Mouse (Mus musculus): ENCODE measurements around the gene Mrpl22. TPM values are rescaled to one million over a fixed set of nuclear protein-coding genes. Genes with fewer than 3 reads are reported as not detected.
"Not testable (repeated sequence)": the region's sequence is repeated elsewhere in the genome, so short reads cannot be mapped to it uniquely, and the experiment has no call there.

Gene Mrpl22
- polyA plus RNA-seq, 1 experiment, result 23.5 TPM

GRCm38 (mm10) chr11:58201052-58201451 lies 29.6 kb downstream of the Mrpl22 start:
- Histone ChIP-seq H3K27ac (ENCODE audit: insufficient read depth, low read depth, low read length) (no peak overlapping the region), H3K4me3 (ENCODE audit: insufficient read depth, low read length) (no peak overlapping the region), H3K4me1 (ENCODE audit: control insufficient read depth, insufficient read depth, low read length) (peaks cover 3% of the 10 kb centered on the region; the same call in 1 of the 2 replicates)
- TF ChIP-seq POLR2A (IDR thresholded peaks at IDR 0.05; ENCODE audit: borderline replicate concordance, low read depth, low read length) (no peak), CTCF (IDR thresholded peaks at IDR 0.05; ENCODE audit: low read depth, low read length) (no peak)

GRCm38 (mm10) chr11:58210321-58210886 lies 38.9 kb downstream of the Mrpl22 start:
- no peak overlapping the region for H3K4me3 ChIP-seq (ENCODE audit: insufficient read depth, low read length)
- no peak overlapping the region for H3K27ac ChIP-seq (ENCODE audit: insufficient read depth, low read depth, low read length)
- TF ChIP-seq POLR2A (IDR thresholded peaks at IDR 0.05; ENCODE audit: borderline replicate concordance, low read depth, low read length), result no peak
- TF ChIP-seq CTCF (IDR thresholded peaks at IDR 0.05; ENCODE audit: low read depth, low read length), result no peak
- peaks cover 18% of the 10 kb centered on the region for H3K4me1 ChIP-seq (ENCODE audit: control insufficient read depth, insufficient read depth, low read length)

- TF ChIP-seq CTCF (IDR thresholded peaks at IDR 0.05; ENCODE audit: low read depth, low read length) (no peak), POLR2A (IDR thresholded peaks at IDR 0.05; ENCODE audit: borderline replicate concordance, low read depth, low read length) (no peak)
- Histone ChIP-seq H3K4me3 (ENCODE audit: insufficient read depth, low read length) (no peak overlapping the region), H3K4me1 (ENCODE audit: control insufficient read depth, insufficient read depth, low read length) (peaks cover 22% of the 10 kb centered on the region), H3K27ac (ENCODE audit: insufficient read depth, low read depth, low read length) (no peak overlapping the region)
Measured at GRCm38 (mm10) chr11:58211062-58211681, 39.7 kb downstream of the Mrpl22 start.

- TF ChIP-seq CTCF (IDR thresholded peaks at IDR 0.05; ENCODE audit: low read depth, low read length) (no peak), POLR2A (IDR thresholded peaks at IDR 0.05; ENCODE audit: borderline replicate concordance, low read depth, low read length) (no peak)
- Histone ChIP-seq H3K4me1 (ENCODE audit: control insufficient read depth, insufficient read depth, low read length) (peaks cover 23% of the 10 kb centered on the region), H3K27ac (ENCODE audit: insufficient read depth, low read depth, low read length) (no peak overlapping the region)
Measured at GRCm38 (mm10) chr11:58211682-58212067, 40.2 kb downstream of the Mrpl22 start.

GRCm38 (mm10) chr11:58213673-58214342 lies 42.3 kb downstream of the Mrpl22 start:
- H3K4me3 ChIP-seq (ENCODE audit: insufficient read depth, low read length), result no peak overlapping the region
- no peak overlapping the region for H3K27ac ChIP-seq (ENCODE audit: insufficient read depth, low read depth, low read length)
- TF ChIP-seq CTCF (IDR thresholded peaks at IDR 0.05; ENCODE audit: low read depth, low read length), result no peak
- TF ChIP-seq POLR2A (IDR thresholded peaks at IDR 0.05; ENCODE audit: borderline replicate concordance, low read depth, low read length), result no peak
- H3K4me1 ChIP-seq (ENCODE audit: control insufficient read depth, insufficient read depth, low read length), result peaks cover 29% of the 10 kb centered on the region

More at GRCm38 (mm10) chr11:58211682-58212067, 40.2 kb downstream of the Mrpl22 start:
- no peak overlapping the region for H3K4me3 ChIP-seq (ENCODE audit: insufficient read depth, low read length)

- TF ChIP-seq POLR2A (IDR thresholded peaks at IDR 0.05; ENCODE audit: borderline replicate concordance, low read depth, low read length), result no peak
- TF ChIP-seq CTCF (IDR thresholded peaks at IDR 0.05; ENCODE audit: low read depth, low read length), result no peak
- peaks cover 29% of the 10 kb centered on the region for H3K4me1 ChIP-seq (ENCODE audit: control insufficient read depth, insufficient read depth, low read length)
- peak overlapping the region; percentile 57 for H3K4me3 ChIP-seq (ENCODE audit: insufficient read depth, low read length)
- H3K27ac ChIP-seq (ENCODE audit: insufficient read depth, low read depth, low read length), result peak overlapping the region; percentile 80
Measured at GRCm38 (mm10) chr11:58214391-58215048, 43.1 kb downstream of the Mrpl22 start.

- Histone ChIP-seq H3K4me3 (ENCODE audit: insufficient read depth, low read length) (peak overlapping the region; percentile 52), H3K4me1 (ENCODE audit: control insufficient read depth, insufficient read depth, low read length) (peaks cover 29% of the 10 kb centered on the region)
- not testable (repeated sequence) for H3K27ac ChIP-seq (ENCODE audit: insufficient read depth, low read depth, low read length)
Measured at GRCm38 (mm10) chr11:58215049-58215430, 43.6 kb downstream of the Mrpl22 start.

- TF ChIP-seq POLR2A (IDR thresholded peaks at IDR 0.05; ENCODE audit: borderline replicate concordance, low read depth, low read length), result no peak
- no peak for TF ChIP-seq CTCF (IDR thresholded peaks at IDR 0.05; ENCODE audit: low read depth, low read length)
- no peak overlapping the region for H3K27ac ChIP-seq (ENCODE audit: insufficient read depth, low read depth, low read length)
- H3K4me3 ChIP-seq (ENCODE audit: insufficient read depth, low read length), result no peak overlapping the region
- H3K4me1 ChIP-seq (ENCODE audit: control insufficient read depth, insufficient read depth, low read length), result peaks cover 27% of the 10 kb centered on the region
Measured at GRCm38 (mm10) chr11:58215814-58216213, 44.4 kb downstream of the Mrpl22 start.

GRCm38 (mm10) chr11:58216823-58217222 lies 45.4 kb downstream of the Mrpl22 start:
- TF ChIP-seq CTCF (IDR thresholded peaks at IDR 0.05; ENCODE audit: low read depth, low read length) (no peak), POLR2A (IDR thresholded peaks at IDR 0.05; ENCODE audit: borderline replicate concordance, low read depth, low read length) (no peak)
- no peak overlapping the region for H3K27ac ChIP-seq (ENCODE audit: insufficient read depth, low read depth, low read length)
- no peak overlapping the region for H3K4me3 ChIP-seq (ENCODE audit: insufficient read depth, low read length)
- H3K4me1 ChIP-seq (ENCODE audit: control insufficient read depth, insufficient read depth, low read length), result peaks cover 20% of the 10 kb centered on the region

- H3K4me3 ChIP-seq (ENCODE audit: insufficient read depth, low read length), result no peak overlapping the region
- peaks cover 15% of the 10 kb centered on the region for H3K4me1 ChIP-seq (ENCODE audit: control insufficient read depth, insufficient read depth, low read length)
- TF ChIP-seq POLR2A (IDR thresholded peaks at IDR 0.05; ENCODE audit: borderline replicate concordance, low read depth, low read length), result no peak
- no peak overlapping the region for H3K27ac ChIP-seq (ENCODE audit: insufficient read depth, low read depth, low read length)
Measured at GRCm38 (mm10) chr11:58223751-58224150, 52.3 kb downstream of the Mrpl22 start.
